Mouse (Mus musculus) layer of hippocampus, adult 9-10 months (tissue): Measurements from ENCODE around the gene Tox2.

ENCODE experiments used
- DNase-seq: peaks from one replicate; pipeline ENCODE4 v3.0.0; 2022; ENCODE audit warnings: low spot score

The Tox2 gene

GRCm38 (mm10) chr2:163318777-163319176, 115.9 kb downstream of the Tox2 start:
- no peak for DNase-seq

- DNase-seq = no peak
Measured at GRCm38 (mm10) chr2:163323163-163323562, 120.2 kb downstream of the Tox2 start.

GRCm38 (mm10) chr2:163330742-163331141, 127.8 kb downstream of the Tox2 start:
- peak; percentile 78 for DNase-seq

- no peak for DNase-seq
Measured at GRCm38 (mm10) chr2:163331423-163331822, 128.5 kb downstream of the Tox2 start.

GRCm38 (mm10) chr2:163332368-163333055, 129.6 kb downstream of the Tox2 start:
- peak; percentile 68 for DNase-seq

- peak; percentile 21 for DNase-seq
Measured at GRCm38 (mm10) chr2:163340263-163340662, 137.3 kb downstream of the Tox2 start.

GRCm38 (mm10) chr2:163343671-163344070, 140.7 kb downstream of the Tox2 start:
- DNase-seq = no peak

GRCm38 (mm10) chr2:163344976-163345660, 142.2 kb downstream of the Tox2 start:
- DNase-seq = no peak

GRCm38 (mm10) chr2:163346497-163346896, 143.6 kb downstream of the Tox2 start:
- no peak for DNase-seq

- DNase-seq = no peak
Measured at GRCm38 (mm10) chr2:163347517-163348184, 144.7 kb downstream of the Tox2 start.

- no peak for DNase-seq
Measured at GRCm38 (mm10) chr2:163348677-163349076, 145.8 kb downstream of the Tox2 start.

- DNase-seq = peak; percentile 29
Measured at GRCm38 (mm10) chr2:163349411-163349810, 146.5 kb downstream of the Tox2 start.

- DNase-seq = no peak
Measured at GRCm38 (mm10) chr2:163350443-163350842, 147.5 kb downstream of the Tox2 start.

GRCm38 (mm10) chr2:163353731-163354130, 150.8 kb downstream of the Tox2 start:
- no peak for DNase-seq

- no peak for DNase-seq
Measured at GRCm38 (mm10) chr2:163355666-163356065, 152.7 kb downstream of the Tox2 start.

- DNase-seq = no peak
Measured at GRCm38 (mm10) chr2:163356113-163356840, 153.4 kb downstream of the Tox2 start.

- no peak for DNase-seq
Measured at GRCm38 (mm10) chr2:163358662-163359061, 155.7 kb downstream of the Tox2 start.

GRCm38 (mm10) chr2:163359253-163359652, 156.3 kb downstream of the Tox2 start:
- no peak for DNase-seq

GRCm38 (mm10) chr2:163360858-163361623, 158.1 kb downstream of the Tox2 start:
- DNase-seq = no peak

GRCm38 (mm10) chr2:163362940-163363921, 160.3 kb downstream of the Tox2 start:
- no peak for DNase-seq
